Mouse (Mus musculus) ES-E14 (cell line): ENCODE measurements around the gene Bmp7.

ENCODE experiments used
- CHD2 ChIP-seq: IDR thresholded peaks from 2 replicates; pipeline ENCODE4 v1.6.1; 2014; ENCODE audit warnings: mild to moderate bottlenecking, low read depth, low read length, inconsistent platforms
- HCFC1 ChIP-seq: IDR thresholded peaks from 2 replicates; pipeline ENCODE4 v1.6.1; 2012; ENCODE audit warnings: low read length, inconsistent platforms, borderline replicate concordance; ENCODE audit not compliant: insufficient read depth
- MAFK ChIP-seq: IDR thresholded peaks from 2 replicates; pipeline ENCODE4 v1.6.1; 2014; ENCODE audit warnings: mild to moderate bottlenecking, low read depth, low read length, inconsistent platforms; ENCODE audit not compliant: insufficient read depth
- ZC3H11A ChIP-seq: IDR thresholded peaks from 2 replicates; pipeline ENCODE4 v1.6.1; 2012; ENCODE audit warnings: low read depth, mild to moderate bottlenecking, inconsistent platforms, low read length, borderline replicate concordance
- ZNF384 ChIP-seq: IDR thresholded peaks from 2 replicates; pipeline ENCODE4 v1.6.1; 2012; ENCODE audit warnings: low read depth, low read length, inconsistent platforms

GRCm38 (mm10) chr2:172976661-172977238 is 36.6 kb upstream of the Bmp7 start:
- TF ChIP-seq ZC3H11A (no peak), CHD2 (no peak), HCFC1 (no peak), MAFK (no peak), ZNF384 (no peak)
